Mouse (Mus musculus) spleen, adult 12 weeks (tissue): ENCODE data around the gene Lpin2.
A peak's percentile ranks its signal among the peaks of the same experiment; 100 is the strongest.

Experiments
- DNase-seq: peaks from one replicate; pipeline ENCODE4 v3.0.0; 2022; ENCODE audit warnings: low spot score

Lpin2 gene

DNA sequence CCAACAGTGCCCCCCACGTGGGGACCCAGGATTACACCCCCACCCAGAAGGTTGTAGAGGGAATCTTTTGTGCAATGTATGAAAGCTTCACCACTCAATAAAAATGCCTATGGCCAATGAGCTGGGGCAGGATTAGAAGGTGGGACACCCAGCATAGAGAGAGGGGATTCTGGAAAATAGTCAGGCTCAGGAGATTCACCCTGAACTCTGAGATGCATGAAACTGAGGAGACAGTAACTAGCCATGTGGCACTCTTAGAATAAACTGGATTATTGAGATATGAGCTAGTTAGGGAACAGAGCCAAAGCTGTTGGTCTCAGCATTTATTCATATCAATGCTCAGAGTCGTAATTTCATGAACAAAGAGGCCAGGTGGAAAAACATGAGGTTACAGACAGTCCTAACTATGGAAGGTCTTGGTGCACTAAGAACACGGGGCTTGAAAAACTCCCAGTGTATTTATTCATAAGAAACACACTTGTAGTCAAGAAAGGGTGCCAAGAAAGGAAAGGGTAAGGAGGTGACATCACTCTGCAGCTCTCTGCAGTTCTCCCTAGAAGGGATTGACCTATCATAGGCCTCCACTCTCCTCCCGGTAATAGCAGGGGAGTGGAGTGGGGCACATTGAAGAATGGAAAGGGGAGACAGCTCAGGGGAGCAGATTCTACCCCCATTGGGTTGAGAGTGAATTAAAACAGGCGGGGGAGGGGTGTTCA, 83.1 kb downstream of the Lpin2 start:
- DNase-seq = no peak

DNA sequence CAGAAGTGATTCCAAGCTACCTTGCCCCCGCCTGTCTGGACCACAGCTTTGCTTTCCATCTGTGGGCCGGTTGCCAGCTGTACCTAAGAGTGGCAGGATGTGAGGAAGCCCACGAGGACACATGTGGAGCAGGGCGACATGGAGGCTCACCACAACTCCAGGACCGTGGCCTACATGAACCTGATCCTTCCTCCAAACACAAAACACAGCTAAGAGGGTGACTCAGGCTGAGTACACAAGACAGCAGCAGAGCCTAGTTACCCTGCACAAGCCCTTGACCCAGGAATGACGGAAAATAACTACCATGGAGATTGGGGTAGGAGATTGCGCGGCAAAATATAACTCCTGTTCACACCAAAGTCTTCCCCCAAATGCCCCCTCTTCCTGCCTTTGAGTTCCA, 85.0 kb downstream of the Lpin2 start:
- DNase-seq = no peak

GRCm38 (mm10) chr17:71268152-71268551, 85.8 kb downstream of the Lpin2 start:
- no peak for DNase-seq

- DNase-seq = no peak
Observed at GRCm38 (mm10) chr17:71268599-71268998, 86.2 kb downstream of the Lpin2 start.

DNA sequence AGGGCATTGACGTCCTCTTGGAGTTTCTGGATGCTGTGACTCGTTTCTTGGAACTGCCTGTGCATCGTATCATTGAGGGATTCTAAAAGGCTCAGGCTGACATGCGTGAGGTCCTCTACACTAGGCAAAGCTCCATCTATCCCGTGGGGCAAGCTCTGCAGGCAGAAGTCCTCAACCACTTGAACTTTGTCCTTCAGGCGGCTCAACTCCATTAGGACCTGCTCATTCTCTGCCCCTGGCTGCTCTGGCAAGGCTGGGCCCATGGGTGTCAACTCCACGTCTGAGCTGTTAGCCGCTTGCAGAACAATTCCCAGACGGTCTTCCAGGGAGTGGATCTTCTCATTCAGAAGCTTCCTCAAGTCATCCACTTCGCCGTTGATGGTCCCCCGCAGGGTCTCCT, 91.5 kb downstream of the Lpin2 start:
- DNase-seq = no peak

- no peak for DNase-seq
Observed at GRCm38 (mm10) chr17:71276771-71277170, 94.4 kb downstream of the Lpin2 start.

GRCm38 (mm10) chr17:71277701-71278491, 95.5 kb downstream of the Lpin2 start:
- DNase-seq = no peak

GRCm38 (mm10) chr17:71282716-71283115, 100.4 kb downstream of the Lpin2 start:
- no peak for DNase-seq

GRCm38 (mm10) chr17:71283237-71283636, 100.9 kb downstream of the Lpin2 start:
- DNase-seq = no peak

DNA sequence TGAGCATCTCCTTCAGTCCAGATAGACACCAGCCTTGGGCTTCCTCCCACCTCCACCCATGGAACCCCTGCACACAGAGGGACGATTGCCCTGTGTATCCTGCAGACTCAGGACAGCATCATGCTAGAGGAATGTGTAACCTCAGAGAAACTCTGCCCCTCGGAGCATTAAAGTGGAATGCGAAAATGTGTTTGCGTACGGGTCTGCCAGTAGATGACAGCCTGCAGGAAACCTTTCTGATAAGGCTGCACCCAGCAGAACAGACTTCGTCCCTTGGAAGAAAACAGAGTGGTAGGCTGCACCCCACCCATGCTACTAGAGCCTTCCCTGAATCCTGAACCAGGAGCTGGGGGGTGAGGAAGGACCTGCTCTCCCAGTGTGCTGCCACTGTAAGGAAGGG, 102.5 kb downstream of the Lpin2 start:
- no peak for DNase-seq

DNA sequence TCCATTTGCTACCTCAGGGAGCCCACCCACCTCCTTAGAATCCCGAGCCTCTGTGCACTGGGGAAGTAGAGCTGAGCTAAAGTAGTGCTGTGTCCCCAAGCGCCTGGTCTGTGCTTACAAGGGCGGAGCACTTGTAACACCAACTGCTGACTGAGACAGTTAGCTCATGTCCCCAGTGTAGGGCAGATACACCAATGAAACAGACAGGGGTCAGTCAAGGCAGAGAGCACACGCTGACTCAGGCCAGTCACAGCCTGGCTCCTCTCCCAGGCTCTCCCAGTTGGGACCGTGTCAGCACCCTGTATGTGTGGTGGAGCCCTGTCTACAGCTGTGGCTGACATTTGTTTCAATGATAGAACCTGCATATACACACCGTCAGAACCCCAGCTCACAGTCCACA, 103.6 kb downstream of the Lpin2 start:
- DNase-seq = no peak

- DNase-seq = no peak
Observed at GRCm38 (mm10) chr17:71287586-71287985, 105.2 kb downstream of the Lpin2 start.

- peak; percentile 33 for DNase-seq
Observed at GRCm38 (mm10) chr17:71288145-71288758, 105.9 kb downstream of the Lpin2 start.

DNA sequence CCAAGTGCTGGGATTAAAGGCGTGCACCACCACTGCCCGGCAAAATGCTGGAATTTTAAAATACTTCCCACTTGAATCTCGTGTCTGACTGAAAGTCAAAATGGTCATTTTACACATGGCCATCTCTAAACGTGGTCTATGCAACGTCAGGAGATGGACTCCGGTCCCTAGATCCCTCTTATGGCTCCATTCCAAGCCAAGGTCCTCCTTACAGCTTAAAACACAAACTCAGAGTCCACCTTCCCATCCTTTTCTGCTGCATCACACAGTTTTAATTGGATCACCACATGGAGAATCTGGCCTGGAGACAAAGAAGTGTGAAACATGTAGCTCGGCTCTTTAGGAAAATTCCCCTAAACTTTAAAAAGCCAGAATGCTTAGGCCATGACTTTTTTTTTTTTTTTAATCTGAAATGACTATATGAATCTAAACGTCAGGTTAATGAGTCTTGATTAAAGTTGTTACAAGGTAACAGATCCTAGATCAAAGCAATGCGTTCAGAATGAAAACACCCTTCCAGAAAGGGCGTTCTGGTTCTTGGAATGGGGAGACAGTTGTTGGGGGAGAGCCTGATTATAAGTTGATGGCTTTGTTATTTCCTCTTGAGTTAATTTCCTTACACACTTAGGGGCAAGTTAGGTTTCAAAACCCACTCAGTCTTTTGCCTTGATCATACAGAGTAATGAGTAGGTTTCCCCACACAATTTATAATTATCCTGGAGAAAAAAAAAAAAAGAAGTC, 106.6 kb downstream of the Lpin2 start:
- no peak for DNase-seq

GRCm38 (mm10) chr17:71289572-71290176, 107.3 kb downstream of the Lpin2 start:
- DNase-seq = no peak

- DNase-seq = peak; percentile 29
Observed at GRCm38 (mm10) chr17:71290486-71291410, 108.4 kb downstream of the Lpin2 start.

DNA sequence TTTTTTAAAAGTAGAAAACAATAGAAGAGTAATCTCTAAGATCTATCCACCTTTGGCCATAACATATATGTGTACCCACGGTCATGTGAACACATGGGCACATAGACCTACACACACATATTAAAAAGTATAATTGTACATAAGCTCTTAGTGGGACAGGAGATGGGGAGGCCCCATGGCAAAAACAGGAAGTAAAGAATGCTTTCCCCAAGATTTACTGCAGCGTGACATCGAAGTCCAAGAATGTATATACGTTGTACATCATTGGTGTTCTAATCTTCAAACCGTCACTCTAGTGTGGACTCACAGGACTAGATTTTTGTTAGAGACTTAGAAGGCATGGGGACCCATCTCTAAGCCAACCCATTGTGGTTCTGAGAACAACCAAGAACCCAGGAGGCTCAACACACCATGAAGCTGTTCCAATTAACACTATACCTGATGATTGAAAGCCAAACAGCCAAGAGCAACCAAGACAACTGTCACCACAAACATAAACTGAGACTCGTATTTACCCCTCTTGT, 109.6 kb downstream of the Lpin2 start:
- no peak for DNase-seq

DNA sequence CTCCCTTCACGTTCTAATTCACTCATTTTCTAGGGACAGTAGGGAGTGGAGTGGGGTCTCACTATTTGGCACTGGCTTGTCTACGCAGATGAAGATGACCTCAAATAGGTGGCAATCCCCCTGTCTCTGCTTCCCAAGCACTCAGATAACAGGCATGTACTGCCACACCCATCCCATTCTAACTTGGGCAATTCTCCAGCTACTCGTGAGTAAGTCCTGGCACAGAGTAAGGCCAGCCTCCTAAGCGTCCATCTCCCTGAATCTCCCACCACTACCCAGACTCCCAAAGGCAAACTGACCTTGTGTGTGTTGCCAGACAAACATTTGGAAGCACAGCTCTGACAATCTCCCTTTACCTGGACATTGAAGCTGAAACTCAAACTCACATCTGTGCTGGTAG, 110.5 kb downstream of the Lpin2 start:
- DNase-seq = no peak

- DNase-seq = no peak
Observed at GRCm38 (mm10) chr17:71294570-71294969, 112.2 kb downstream of the Lpin2 start.
